Mouse (Mus musculus): ENCODE measurements around the gene Bcl3. TPM values are rescaled to one million over a fixed set of nuclear protein-coding genes. Genes with fewer than 3 reads are reported as not detected.

The Bcl3 gene
- polyA plus RNA-seq, 1 experiment from 2014 or later: 1.4 TPM

DNA sequence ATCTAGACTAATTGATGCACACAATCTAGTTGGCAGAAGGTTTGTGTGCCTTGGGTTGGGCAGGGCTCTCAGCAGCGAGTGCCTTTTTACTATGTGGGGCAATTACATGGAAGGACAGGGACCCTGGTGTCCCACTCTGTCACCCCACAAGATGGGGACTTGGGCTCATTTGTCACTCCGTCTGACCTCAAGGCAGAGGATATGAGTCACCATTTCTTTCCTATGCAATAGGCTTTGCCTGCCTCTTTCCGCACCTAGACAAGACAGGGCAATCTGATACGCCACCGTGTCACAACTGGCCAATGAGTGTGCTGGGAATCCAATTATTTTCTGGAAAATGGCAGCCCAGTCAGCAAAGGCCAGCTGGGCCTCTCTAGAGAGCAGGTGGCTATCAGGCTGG, 33.1 kb upstream of the Bcl3 start:
- Histone ChIP-seq H3K4me1 (replicated peaks) (peaks cover 6% of the 10 kb centered on the region), H3K9me3 (replicated peaks) (no peaks in the 10 kb centered on the region), H3K4me2 (no peak overlapping the region), H3K27ac (ENCODE audit: poor library complexity, severe bottlenecking) (no peak overlapping the region), H3K36me3 (no peaks in the 10 kb centered on the region), H3K4me3 (no peak overlapping the region), H3K27me3 (replicated peaks) (peaks cover 49% of the 10 kb centered on the region), H3K9ac (no peak overlapping the region)
- no peak for ATAC-seq (ENCODE audit: insufficient number of reproducible peaks, low FRiP score)
- WGBS: 61% methylated on average over 5 of the region's 5 CpGs

DNA sequence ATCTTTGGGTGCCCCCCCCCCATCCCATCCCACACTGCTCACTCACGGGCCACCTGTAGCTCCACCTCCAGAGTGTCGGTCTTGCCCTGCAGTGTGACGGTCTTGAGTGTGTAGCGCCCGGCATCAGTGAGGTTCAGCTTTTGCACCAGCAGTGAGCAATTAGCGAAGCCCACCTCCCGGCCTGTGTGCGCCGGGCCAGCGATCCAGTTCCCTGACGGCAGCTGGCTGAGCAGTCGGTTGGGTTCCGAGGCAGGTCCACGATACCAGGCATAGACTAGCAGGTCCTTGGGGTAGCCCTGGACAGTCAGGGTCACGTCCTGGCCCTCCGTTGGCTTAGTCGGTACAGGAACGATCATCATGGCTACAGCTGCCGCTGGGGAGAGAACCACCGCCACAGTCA, 31.0 kb upstream of the Bcl3 start:
- Histone ChIP-seq H3K4me3 (no peak overlapping the region), H3K36me3 (no peaks in the 10 kb centered on the region), H3K27me3 (replicated peaks) (peaks cover 57% of the 10 kb centered on the region), H3K9me3 (replicated peaks) (no peaks in the 10 kb centered on the region), H3K4me2 (no peak overlapping the region), H3K27ac (ENCODE audit: poor library complexity, severe bottlenecking) (no peak overlapping the region), H3K4me1 (replicated peaks) (peaks cover 6% of the 10 kb centered on the region), H3K9ac (no peak overlapping the region)
- no peak for ATAC-seq (ENCODE audit: insufficient number of reproducible peaks, low FRiP score)
- WGBS: 79% methylated on average over 20 of the region's 20 CpGs

DNA sequence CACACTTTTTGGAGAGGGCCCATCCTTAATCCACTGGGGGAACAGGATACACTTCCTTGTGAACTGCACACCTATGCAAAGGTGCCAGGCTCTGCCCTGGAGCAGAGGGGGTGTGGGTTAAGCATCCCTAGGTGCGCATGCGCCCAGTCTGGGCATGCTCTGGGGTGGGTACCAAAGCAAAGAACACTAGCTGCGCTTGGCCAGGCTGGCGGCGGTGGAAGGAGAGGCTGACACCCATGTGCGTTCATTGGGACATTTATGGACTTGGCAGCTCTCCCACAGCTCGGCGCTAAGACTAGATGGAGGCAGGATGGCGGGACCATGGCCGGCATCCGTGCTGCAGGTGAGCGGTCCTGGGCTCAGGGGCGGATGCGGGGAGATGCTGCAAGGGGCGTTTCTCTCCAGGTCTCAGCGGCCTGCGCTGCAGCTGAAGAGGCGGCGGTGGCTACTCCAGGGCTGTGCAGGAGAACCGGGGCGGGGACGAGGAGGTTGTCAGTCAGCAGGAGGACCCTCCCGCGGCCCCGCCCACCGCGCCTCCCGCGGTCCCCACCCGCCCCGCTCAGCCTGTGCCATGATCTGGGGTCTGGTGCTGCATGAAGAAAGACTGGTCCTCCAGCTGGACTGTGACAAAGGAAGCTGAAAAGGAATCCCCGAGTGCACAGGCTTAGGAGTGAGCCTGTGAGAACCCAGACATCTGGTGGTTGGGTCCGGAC, 29.4 kb upstream of the Bcl3 start, which contains the start of gene Gm19345:
Gm19345 (plus strand) TSS at position 146 of the 713 bp plus-strand sequence.
- Histone ChIP-seq H3K27me3 (replicated peaks) (peaks cover 50% of the 10 kb centered on the region), H3K4me1 (replicated peaks) (peaks cover 16% of the 10 kb centered on the region), H3K4me3 (peak within 1 kb of the TSS; percentile 29), H3K9me3 (replicated peaks) (no peaks in the 10 kb centered on the region), H3K4me2 (peak within 1 kb of the TSS; percentile 50), H3K9ac (no peak within 1 kb of the TSS), H3K36me3 (no peaks in the 10 kb centered on the region), H3K27ac (ENCODE audit: poor library complexity, severe bottlenecking) (no peak within 1 kb of the TSS)
- peak; percentile 43; the same call in 1 of the 2 replicates for ATAC-seq (ENCODE audit: insufficient number of reproducible peaks, low FRiP score)
- WGBS: 7% methylated on average over 31 of the region's 33 CpGs

DNA sequence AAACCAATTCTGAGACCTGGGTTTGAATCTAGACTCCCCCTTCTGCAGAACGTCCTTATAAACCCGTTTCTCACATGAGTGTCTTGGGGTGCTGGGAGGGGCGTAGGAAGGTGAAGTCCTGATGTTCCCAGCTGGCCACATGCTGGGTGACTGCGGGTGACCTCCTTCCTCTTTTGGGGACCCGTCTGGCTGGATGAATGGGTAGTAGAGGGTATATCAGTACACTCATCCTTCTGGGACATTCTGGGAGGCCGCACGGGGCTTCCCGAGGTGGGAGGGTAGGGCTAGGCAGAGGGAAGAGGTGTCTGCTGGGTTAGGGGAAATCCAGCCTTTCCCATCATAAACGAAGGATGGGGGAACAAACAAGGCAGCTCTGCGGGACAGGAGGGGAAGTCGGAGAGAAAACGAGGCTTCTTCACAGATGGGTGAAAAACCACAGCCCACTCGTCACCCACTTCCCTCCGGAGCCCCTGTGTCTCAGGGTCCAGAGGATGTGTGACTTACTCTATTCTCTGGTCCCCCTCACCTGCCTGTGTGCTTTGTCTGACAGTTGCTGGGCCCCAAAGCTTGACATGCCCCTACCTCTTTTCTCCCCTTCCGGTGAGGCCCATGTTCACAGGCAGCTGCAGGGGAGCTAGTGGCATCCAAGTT, 22.1 kb upstream of the Bcl3 start:
- ATAC-seq (ENCODE audit: insufficient number of reproducible peaks, low FRiP score): no peak
- Histone ChIP-seq H3K4me1 (replicated peaks) (peaks cover 10% of the 10 kb centered on the region), H3K27me3 (replicated peaks) (peaks cover 50% of the 10 kb centered on the region), H3K9me3 (replicated peaks) (no peaks in the 10 kb centered on the region), H3K27ac (ENCODE audit: poor library complexity, severe bottlenecking) (no peak overlapping the region), H3K4me3 (no peak overlapping the region), H3K9ac (no peak overlapping the region), H3K36me3 (no peaks in the 10 kb centered on the region), H3K4me2 (no peak overlapping the region)
- 56% methylated on average over 15 of the region's 15 CpGs for WGBS

DNA sequence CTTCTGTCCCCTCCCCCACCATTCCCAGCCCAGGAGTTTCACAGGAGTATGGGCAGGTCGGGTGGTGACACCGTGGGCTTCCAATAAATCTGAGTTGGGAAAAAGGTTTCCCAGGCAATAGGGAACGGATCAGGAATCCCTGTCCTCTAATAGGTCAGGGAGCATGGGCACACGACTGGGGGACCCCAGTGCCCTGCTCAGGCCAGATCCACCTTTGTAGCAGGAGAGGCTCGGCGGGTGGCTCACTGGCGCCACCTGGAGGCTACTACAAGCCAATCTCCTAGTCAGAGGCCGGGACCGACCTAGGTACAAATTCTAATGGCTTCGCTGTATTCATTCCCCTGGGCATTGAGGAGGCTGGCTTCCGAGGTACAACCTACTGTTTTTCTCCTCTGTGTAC, 21.0 kb upstream of the Bcl3 start:
- Histone ChIP-seq H3K36me3 (no peaks in the 10 kb centered on the region), H3K4me1 (replicated peaks) (peaks cover 10% of the 10 kb centered on the region), H3K4me2 (no peak overlapping the region), H3K27me3 (replicated peaks) (peaks cover 47% of the 10 kb centered on the region), H3K27ac (ENCODE audit: poor library complexity, severe bottlenecking) (no peak overlapping the region), H3K9me3 (replicated peaks) (no peaks in the 10 kb centered on the region), H3K9ac (no peak overlapping the region), H3K4me3 (no peak overlapping the region)
- 2% methylated on average over 11 of the region's 11 CpGs for WGBS
- peak; percentile 43; the same call in 1 of the 2 replicates for ATAC-seq (ENCODE audit: insufficient number of reproducible peaks, low FRiP score)

DNA sequence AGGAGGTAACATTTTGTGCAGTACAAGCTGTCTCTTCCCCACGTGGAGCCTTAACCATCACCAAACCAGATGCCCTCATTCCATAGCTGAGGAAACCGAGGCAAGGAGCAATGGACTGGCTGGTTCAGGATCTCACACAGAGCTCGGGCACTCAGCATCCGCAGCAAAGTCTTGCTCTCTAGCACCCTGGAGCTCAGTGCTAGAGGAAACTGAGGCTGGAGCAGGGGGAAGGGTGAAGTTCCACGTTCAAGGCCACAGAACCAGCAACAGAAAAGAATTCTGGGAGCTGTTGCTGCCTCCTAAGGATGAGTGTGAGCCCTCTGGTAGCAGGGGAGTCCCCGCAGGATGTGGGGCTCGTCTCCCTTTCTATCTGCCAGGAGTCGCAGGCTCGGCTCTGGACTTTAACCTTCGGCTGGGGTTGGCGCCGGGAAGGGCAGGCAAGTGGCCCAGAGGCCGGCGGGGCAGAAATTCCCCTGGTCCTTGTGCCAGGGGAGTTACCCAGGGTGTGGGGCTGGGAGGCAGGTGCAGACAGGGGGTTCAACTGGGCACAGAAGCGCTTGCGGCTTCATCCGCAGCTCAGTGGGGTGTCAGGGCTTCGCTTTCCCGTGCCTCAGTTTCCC, 20.4 kb upstream of the Bcl3 start:
- Histone ChIP-seq H3K4me3 (no peak overlapping the region), H3K27me3 (replicated peaks) (peaks cover 47% of the 10 kb centered on the region), H3K36me3 (no peaks in the 10 kb centered on the region), H3K4me1 (replicated peaks) (peaks cover 10% of the 10 kb centered on the region), H3K4me2 (no peak overlapping the region), H3K9me3 (replicated peaks) (no peaks in the 10 kb centered on the region), H3K9ac (no peak overlapping the region), H3K27ac (ENCODE audit: poor library complexity, severe bottlenecking) (no peak overlapping the region)
- ATAC-seq (ENCODE audit: insufficient number of reproducible peaks, low FRiP score): no peak
- 22% methylated on average over 19 of the region's 19 CpGs for WGBS

DNA sequence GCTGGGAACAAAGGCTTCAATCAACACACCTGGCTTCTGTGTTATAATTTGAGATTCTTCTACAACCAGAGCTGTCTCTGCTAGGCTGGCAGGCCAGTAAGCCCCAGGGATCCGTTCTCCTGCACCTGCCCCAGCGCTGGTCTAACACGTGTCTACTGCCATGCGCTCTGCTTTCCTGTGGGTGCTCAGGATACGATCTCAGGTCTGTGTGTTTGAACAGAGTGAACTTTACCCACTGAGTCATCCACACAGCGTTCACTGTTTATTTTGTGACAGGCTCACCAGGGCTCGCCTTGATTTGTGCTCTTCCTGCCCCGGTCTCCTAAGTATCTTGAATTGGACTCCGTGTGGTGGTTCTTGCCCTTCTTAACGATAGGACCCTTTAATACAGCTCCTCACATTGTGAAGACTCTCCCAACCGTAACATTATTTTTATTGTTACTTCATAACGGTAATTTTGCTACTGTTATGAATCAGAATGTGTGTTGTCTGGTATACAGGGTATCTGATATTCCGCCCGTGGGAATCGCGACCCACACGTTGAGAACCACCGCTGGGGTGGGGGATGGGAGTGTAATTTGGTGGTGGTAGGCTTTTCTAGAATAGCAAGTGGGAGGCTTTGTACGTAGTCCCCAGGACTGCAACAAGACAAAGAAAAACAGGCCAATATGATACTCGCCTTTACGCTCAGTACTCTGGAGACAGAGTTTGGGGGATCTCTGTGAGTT, 19.3 kb upstream of the Bcl3 start:
- Histone ChIP-seq H3K36me3 (no peaks in the 10 kb centered on the region), H3K9ac (no peak overlapping the region), H3K27me3 (replicated peaks) (peaks cover 43% of the 10 kb centered on the region), H3K4me2 (no peak overlapping the region), H3K4me3 (no peak overlapping the region), H3K9me3 (replicated peaks) (no peaks in the 10 kb centered on the region), H3K4me1 (replicated peaks) (no peaks in the 10 kb centered on the region), H3K27ac (ENCODE audit: poor library complexity, severe bottlenecking) (no peak overlapping the region)
- no peak for ATAC-seq (ENCODE audit: insufficient number of reproducible peaks, low FRiP score)
- 78% methylated on average over 21 of the region's 21 CpGs for WGBS

DNA sequence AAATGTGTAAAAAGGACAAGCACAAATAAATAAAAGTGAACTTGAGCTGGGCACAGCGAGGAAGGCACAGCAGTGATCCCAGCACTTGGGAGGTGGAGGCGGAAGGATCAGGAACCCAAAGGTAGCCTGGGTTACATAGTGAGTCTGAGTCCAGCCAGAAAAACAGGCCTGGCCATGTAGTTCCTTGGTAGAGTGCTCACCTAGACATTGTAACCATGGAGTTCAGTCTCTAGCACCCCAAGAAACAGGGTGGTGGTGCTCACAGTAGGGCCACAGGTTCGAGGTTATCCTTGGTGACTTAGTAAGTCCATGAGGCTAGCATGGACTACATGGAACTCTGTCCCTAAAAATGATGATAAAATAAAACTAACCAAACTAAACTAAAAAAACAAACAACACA, 18.4 kb upstream of the Bcl3 start:
- H3K9ac ChIP-seq: no peak overlapping the region
- no peaks in the 10 kb centered on the region for H3K36me3 ChIP-seq
- no peak overlapping the region for H3K4me3 ChIP-seq
- H3K4me2 ChIP-seq: no peak overlapping the region
- H3K9me3 ChIP-seq (replicated peaks): no peaks in the 10 kb centered on the region
- peaks cover 35% of the 10 kb centered on the region for H3K27me3 ChIP-seq (replicated peaks)
- no peak for ATAC-seq (ENCODE audit: insufficient number of reproducible peaks, low FRiP score)
- no peak overlapping the region for H3K27ac ChIP-seq (ENCODE audit: poor library complexity, severe bottlenecking)
- 78% methylated on average over 3 of the region's 3 CpGs for WGBS
- H3K4me1 ChIP-seq (replicated peaks): no peaks in the 10 kb centered on the region

DNA sequence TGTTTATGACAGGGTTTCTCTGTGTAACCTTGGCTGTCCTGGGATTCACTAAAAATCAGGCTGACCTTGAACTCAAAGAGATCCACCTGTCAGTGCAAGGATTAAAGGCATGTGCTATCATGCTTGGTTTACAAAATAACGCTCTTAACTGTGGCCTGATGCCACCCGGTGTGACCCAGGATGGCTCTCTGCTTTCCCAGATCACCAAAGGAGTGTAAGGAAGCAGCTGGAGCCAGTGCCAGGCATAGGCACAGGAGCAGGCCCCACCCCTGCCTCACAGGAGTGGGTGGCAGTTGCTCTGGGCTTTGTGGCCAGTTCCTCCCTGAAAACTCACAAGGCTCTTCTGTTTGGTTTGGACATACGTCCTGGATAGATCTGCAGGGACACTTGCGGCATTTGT, 17.8 kb upstream of the Bcl3 start:
- H3K36me3 ChIP-seq: no peaks in the 10 kb centered on the region
- H3K4me2 ChIP-seq: no peak overlapping the region
- H3K9ac ChIP-seq: no peak overlapping the region
- peaks cover 29% of the 10 kb centered on the region for H3K27me3 ChIP-seq (replicated peaks)
- H3K9me3 ChIP-seq (replicated peaks): no peaks in the 10 kb centered on the region
- no peak overlapping the region for H3K4me3 ChIP-seq
- ATAC-seq (ENCODE audit: insufficient number of reproducible peaks, low FRiP score): no peak
- H3K27ac ChIP-seq (ENCODE audit: poor library complexity, severe bottlenecking): no peak overlapping the region
- no peaks in the 10 kb centered on the region for H3K4me1 ChIP-seq (replicated peaks)
- WGBS: 74% methylated on average over 4 of the region's 4 CpGs

DNA sequence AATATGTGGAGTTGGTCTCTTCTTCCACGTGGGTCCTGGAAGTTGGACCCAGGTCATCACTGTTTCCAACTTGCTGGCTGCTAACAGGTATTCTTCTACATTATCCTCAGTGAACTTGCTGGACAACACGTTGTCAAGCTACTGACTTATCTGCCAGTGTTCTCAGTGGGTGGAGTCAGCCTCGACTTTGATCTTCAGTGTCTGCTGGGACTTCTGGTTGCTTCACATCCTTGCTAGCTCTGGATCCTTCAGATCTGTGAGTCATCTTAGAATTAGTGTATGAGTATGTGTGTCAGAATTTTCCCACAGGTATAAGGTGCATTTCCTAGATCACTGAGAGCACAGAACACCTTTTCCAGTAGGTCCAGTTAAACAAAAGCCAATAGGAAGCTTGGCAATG, 14.3 kb upstream of the Bcl3 start:
- Histone ChIP-seq H3K4me1 (replicated peaks) (0 out of 2 replicates have a peak, but pooled peaks cover 2% of the 10 kb centered on the region), H3K9ac (no peak overlapping the region), H3K36me3 (no peaks in the 10 kb centered on the region), H3K27me3 (replicated peaks) (0 out of 2 replicates have a peak, but pooled peaks cover 5% of the 10 kb centered on the region), H3K4me3 (no peak overlapping the region), H3K4me2 (no peak overlapping the region), H3K27ac (ENCODE audit: poor library complexity, severe bottlenecking) (no peak overlapping the region), H3K9me3 (replicated peaks) (no peaks in the 10 kb centered on the region)
- no peak for ATAC-seq (ENCODE audit: insufficient number of reproducible peaks, low FRiP score)
- WGBS: 52% methylated on average over 3 of the region's 3 CpGs

DNA sequence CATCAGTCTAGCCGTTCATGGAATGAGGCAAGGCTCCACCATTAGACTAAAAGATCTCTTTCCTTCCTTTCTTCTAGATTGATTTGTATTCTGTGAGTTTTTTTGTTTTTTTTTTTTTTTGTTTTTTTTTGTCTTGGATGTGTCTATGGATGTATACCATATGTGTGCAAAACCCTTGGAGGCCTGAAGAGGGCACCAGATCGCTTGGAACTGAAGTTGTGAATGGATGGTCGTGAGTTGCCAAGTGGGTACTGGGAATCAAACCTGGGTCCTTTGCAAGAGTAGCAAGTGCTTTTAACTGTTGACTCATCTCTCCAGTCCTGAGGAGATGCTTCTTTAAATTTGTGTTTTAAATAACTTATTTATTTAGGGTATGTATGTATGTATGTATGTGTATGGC, 11.5 kb upstream of the Bcl3 start:
- H3K27me3 ChIP-seq (replicated peaks): 0 out of 2 replicates have a peak, but pooled peaks cover 6% of the 10 kb centered on the region
- no peak for ATAC-seq (ENCODE audit: insufficient number of reproducible peaks, low FRiP score)
- H3K36me3 ChIP-seq: no peaks in the 10 kb centered on the region
- H3K4me3 ChIP-seq: no peak overlapping the region
- H3K4me1 ChIP-seq (replicated peaks): peaks cover 12% of the 10 kb centered on the region
- 50% methylated on average over 3 of the region's 3 CpGs for WGBS
- H3K9ac ChIP-seq: no peak overlapping the region
- H3K9me3 ChIP-seq (replicated peaks): 0 out of 2 replicates have a peak, but pooled peaks cover 6% of the 10 kb centered on the region
- H3K27ac ChIP-seq (ENCODE audit: poor library complexity, severe bottlenecking): no peak overlapping the region
- H3K4me2 ChIP-seq: no peak overlapping the region
